8 mouse cellular contexts compared by ENCODE assay signal in the genomic region with DNA sequence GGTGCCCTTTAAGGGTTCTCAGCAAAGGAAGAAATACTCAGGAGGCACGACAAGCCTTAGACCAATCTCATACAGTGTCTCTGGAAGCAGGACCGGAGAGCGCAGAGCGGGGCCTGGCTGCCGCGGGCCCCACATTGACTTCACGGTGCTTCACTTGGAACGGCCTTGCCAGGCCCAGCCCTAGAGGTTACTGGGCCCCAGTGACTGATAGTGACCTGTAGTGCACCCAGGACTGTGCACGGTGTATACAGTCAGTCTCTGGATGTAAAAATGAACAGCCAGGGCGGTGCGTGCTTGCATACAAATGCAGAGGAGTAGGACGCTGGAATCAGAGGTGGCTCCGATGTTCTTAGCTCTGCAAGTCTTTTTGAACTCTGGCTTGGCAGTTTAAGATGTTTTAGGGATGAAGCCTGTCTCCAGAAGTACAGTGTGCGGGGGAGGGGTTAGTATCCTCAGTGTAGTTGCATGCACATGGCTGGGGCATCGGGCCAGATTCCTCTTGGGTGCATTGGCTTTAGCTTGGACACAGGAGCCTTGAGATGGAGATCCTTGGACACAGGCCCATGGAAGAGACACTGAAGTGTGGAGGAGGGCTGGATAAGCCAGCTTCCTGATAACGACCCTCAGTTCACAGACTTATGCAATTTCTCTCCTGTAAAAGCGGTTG. TPM values are rescaled to one million over a fixed set of nuclear protein-coding genes. Genes with fewer than 3 reads are reported as not detected.
A peak's percentile ranks its signal among the peaks of the same experiment; 100 is the strongest.
DNase-seq lines count a peak whose midpoint lies in the region; ATAC-seq lines count a peak whose summit lies in the region.

No protein-coding gene starts in this region.

- H3K27me3 ChIP-seq in heart, embryonic 13.5 days (replicated peaks): peaks cover 8% of the 10 kb centered on the region; the same call in 1 of the 2 replicates
- no peaks in the 10 kb centered on the region for H3K27me3 ChIP-seq in kidney, embryonic 16.5 days (ENCODE audit: insufficient read depth, low read length)

- ATAC-seq in heart, embryonic 13.5 days (ENCODE audit: extremely low read depth, insufficient number of reproducible peaks, low FRiP score, low TSS enrichment): 0 out of 2 replicates have a peak, but pooled peaks have one; percentile 31
- ATAC-seq in kidney, embryonic 16.5 days (ENCODE audit: low FRiP score, low TSS enrichment): peak; percentile 56

- H3K9ac ChIP-seq in heart, embryonic 13.5 days: peak overlapping the region; percentile 28; the same call in 1 of the 2 replicates
- H3K9ac ChIP-seq in kidney, embryonic 16.5 days (replicated peaks; ENCODE audit: low read length): no peak overlapping the region

- H3K4me1 ChIP-seq in heart, embryonic 13.5 days: peaks cover 23% of the 10 kb centered on the region
- H3K4me1 ChIP-seq in kidney, embryonic 16.5 days (ENCODE audit: insufficient read depth, low read length): peaks cover 12% of the 10 kb centered on the region; the same call in 1 of the 2 replicates

- DNase-seq in lung, adult 18-20 months: peak; percentile 31 to 37
- DNase-seq in lung, postnatal 25 days (ENCODE audit: low spot score): no peak
- DNase-seq in cerebellum, postnatal 10 days: peak; percentile 66 to 73
- DNase-seq in lung, postnatal 14 days: peak; percentile 10
- peak; percentile 79 for DNase-seq in testis, postnatal 10 days (ENCODE audit: low spot score)
- no peak for DNase-seq in spleen, postnatal 4 days (ENCODE audit: low spot score in 2 of 2)

- peak overlapping the region; percentile 54 for H3K4me2 ChIP-seq in heart, embryonic 13.5 days
- H3K4me2 ChIP-seq in kidney, embryonic 16.5 days (replicated peaks; ENCODE audit: low read depth, low read length): 0 out of 2 replicates have a peak overlapping the region, but pooled peaks have one; percentile 39

- no peaks in the 10 kb centered on the region for H3K36me3 ChIP-seq in heart, embryonic 13.5 days
- no peaks in the 10 kb centered on the region for H3K36me3 ChIP-seq in kidney, embryonic 16.5 days (ENCODE audit: insufficient read depth, low read length)

- H3K27ac ChIP-seq in heart, embryonic 13.5 days (replicated peaks): no peak overlapping the region
- H3K27ac ChIP-seq in kidney, embryonic 16.5 days (ENCODE audit: low read length): no peak overlapping the region

- WGBS in heart, embryonic 13.5 days: 52% methylated on average over 17 of the region's 17 CpGs
- WGBS in kidney, embryonic 16.5 days: 52% methylated on average over 17 of the region's 17 CpGs

- peak overlapping the region; percentile 8; the same call in 1 of the 2 replicates for H3K4me3 ChIP-seq in heart, embryonic 13.5 days
- no peak overlapping the region for H3K4me3 ChIP-seq in kidney, embryonic 16.5 days (ENCODE audit: low read length)

- peaks cover 7% of the 10 kb centered on the region for H3K9me3 ChIP-seq in heart, embryonic 13.5 days
- peaks cover 1% of the 10 kb centered on the region for H3K9me3 ChIP-seq in kidney, embryonic 16.5 days (ENCODE audit: low read length)

RNA-seq across cellular contexts. Expression of a gene that starts 31.1 kb away (rescaled TPM):
- 425 and 468 TPM in 2 replicates for polyA plus RNA-seq in heart, embryonic 13.5 days (2015; fragmentation: Nextera tagmentation; extraction: Ambion mirVana)
- 730 and 733 TPM in 2 replicates for polyA plus RNA-seq in kidney, embryonic 16.5 days (2015; fragmentation: Nextera tagmentation; extraction: Ambion mirVana)

Comparison
In these comparisons a context has a peak if more than half of its experiments do, and no peak if none do; other contexts are left out.
1. DNase-seq: peak in lung, adult 18-20 months (2 of 2), cerebellum, postnatal 10 days (2 of 2), lung, postnatal 14 days (single experiment) and testis, postnatal 10 days (single experiment); none in lung, postnatal 25 days (single experiment) and spleen, postnatal 4 days (0 of 2).